Mouse (Mus musculus): Measurements from ENCODE around the gene Mknk2. TPM values are rescaled to one million over a fixed set of nuclear protein-coding genes. Genes with fewer than 3 reads are reported as not detected.

The Mknk2 gene
- polyA plus RNA-seq, 1 experiment from 2014 or later: 105 TPM

GRCm38 (mm10) chr10:80666837-80667412, 11.0 kb downstream of the Mknk2 start:
- H3K9me3 ChIP-seq (replicated peaks): no peaks in the 10 kb centered on the region
- peaks cover 76% of the 10 kb centered on the region for H3K4me1 ChIP-seq
- H3K4me2 ChIP-seq (replicated peaks): no peak overlapping the region
- no peak overlapping the region for H3K9ac ChIP-seq
- H3K36me3 ChIP-seq: peaks cover 60% of the 10 kb centered on the region
- ATAC-seq (ENCODE audit: insufficient number of reproducible peaks, low FRiP score, low TSS enrichment, low read depth): no peak
- H3K27ac ChIP-seq (replicated peaks): peak overlapping the region; percentile 9
- 75% methylated on average over 19 of the region's 19 CpGs for WGBS
- H3K27me3 ChIP-seq: no peaks in the 10 kb centered on the region
- H3K4me3 ChIP-seq (replicated peaks): no peak overlapping the region

- WGBS: 71% methylated on average over 10 of the region's 10 CpGs
- Histone ChIP-seq H3K27me3 (no peaks in the 10 kb centered on the region), H3K4me2 (replicated peaks) (no peak overlapping the region), H3K36me3 (peaks cover 52% of the 10 kb centered on the region), H3K4me1 (peaks cover 70% of the 10 kb centered on the region), H3K4me3 (replicated peaks) (no peak overlapping the region), H3K27ac (replicated peaks) (peak overlapping the region; percentile 88), H3K9me3 (replicated peaks) (no peaks in the 10 kb centered on the region), H3K9ac (no peak overlapping the region)
- ATAC-seq (ENCODE audit: insufficient number of reproducible peaks, low FRiP score, low TSS enrichment, low read depth): no peak
These were observed 11.8 kb downstream of the Mknk2 start for GRCm38 (mm10) chr10:80665981-80666733.

- peak overlapping the region; percentile 42; the same call in 1 of the 2 replicates for H3K4me2 ChIP-seq (replicated peaks)
- peak overlapping the region; percentile 88 for H3K27ac ChIP-seq (replicated peaks)
- peaks cover 65% of the 10 kb centered on the region for H3K4me1 ChIP-seq
- peaks cover 46% of the 10 kb centered on the region for H3K36me3 ChIP-seq
- no peak overlapping the region for H3K4me3 ChIP-seq (replicated peaks)
- no peaks in the 10 kb centered on the region for H3K9me3 ChIP-seq (replicated peaks)
- ATAC-seq (ENCODE audit: insufficient number of reproducible peaks, low FRiP score, low TSS enrichment, low read depth): no peak
- 49% methylated on average over 4 of the region's 4 CpGs for WGBS
- H3K27me3 ChIP-seq: no peaks in the 10 kb centered on the region
- no peak overlapping the region for H3K9ac ChIP-seq
These were observed 12.5 kb downstream of the Mknk2 start for GRCm38 (mm10) chr10:80665459-80665858.

GRCm38 (mm10) chr10:80665016-80665380, 12.9 kb downstream of the Mknk2 start:
- WGBS: 8% methylated on average over 10 of the region's 10 CpGs
- peak overlapping the region; percentile 21 for H3K4me3 ChIP-seq (replicated peaks)

GRCm38 (mm10) chr10:80664197-80665015, 13.5 kb downstream of the Mknk2 start:
- Histone ChIP-seq H3K27ac (replicated peaks) (peak overlapping the region; percentile 88), H3K4me1 (peaks cover 56% of the 10 kb centered on the region), H3K4me2 (replicated peaks) (peak overlapping the region; percentile 42), H3K36me3 (peaks cover 36% of the 10 kb centered on the region), H3K9me3 (replicated peaks) (no peaks in the 10 kb centered on the region), H3K27me3 (no peaks in the 10 kb centered on the region), H3K9ac (no peak overlapping the region), H3K4me3 (replicated peaks) (peak overlapping the region; percentile 21)
- ATAC-seq (ENCODE audit: insufficient number of reproducible peaks, low FRiP score, low TSS enrichment, low read depth): peak; percentile 75
- 14% methylated on average over 16 of the region's 16 CpGs for WGBS

More at GRCm38 (mm10) chr10:80665016-80665380, 12.9 kb downstream of the Mknk2 start:
- Histone ChIP-seq H3K9me3 (replicated peaks) (no peaks in the 10 kb centered on the region), H3K4me2 (replicated peaks) (peak overlapping the region; percentile 42), H3K36me3 (peaks cover 42% of the 10 kb centered on the region), H3K27ac (replicated peaks) (peak overlapping the region; percentile 88), H3K9ac (no peak overlapping the region), H3K4me1 (peaks cover 61% of the 10 kb centered on the region), H3K27me3 (no peaks in the 10 kb centered on the region)
- ATAC-seq (ENCODE audit: insufficient number of reproducible peaks, low FRiP score, low TSS enrichment, low read depth): peak; percentile 30

- Histone ChIP-seq H3K9me3 (replicated peaks) (no peaks in the 10 kb centered on the region), H3K9ac (no peak overlapping the region), H3K4me3 (replicated peaks) (no peak overlapping the region), H3K4me2 (replicated peaks) (no peak overlapping the region), H3K4me1 (peaks cover 56% of the 10 kb centered on the region), H3K27ac (replicated peaks) (peak overlapping the region; percentile 88), H3K27me3 (no peaks in the 10 kb centered on the region), H3K36me3 (peaks cover 28% of the 10 kb centered on the region)
- no peak for ATAC-seq (ENCODE audit: insufficient number of reproducible peaks, low FRiP score, low TSS enrichment, low read depth)
- WGBS: 40% methylated on average over 5 of the region's 5 CpGs
These were observed 14.3 kb downstream of the Mknk2 start for GRCm38 (mm10) chr10:80663485-80664196.

- peaks cover 50% of the 10 kb centered on the region for H3K4me1 ChIP-seq
- ATAC-seq (ENCODE audit: insufficient number of reproducible peaks, low FRiP score, low TSS enrichment, low read depth): no peak
- WGBS: 41% methylated on average over 5 of the region's 5 CpGs
These were observed 16.8 kb downstream of the Mknk2 start for GRCm38 (mm10) chr10:80661149-80661548.

GRCm38 (mm10) chr10:80659213-80659612, 18.7 kb downstream of the Mknk2 start:
- Histone ChIP-seq H3K27me3 (no peaks in the 10 kb centered on the region), H3K4me2 (replicated peaks) (no peak overlapping the region; the same call in 1 of the 2 replicates), H3K9me3 (replicated peaks) (no peaks in the 10 kb centered on the region), H3K36me3 (no peaks in the 10 kb centered on the region), H3K9ac (no peak overlapping the region), H3K27ac (replicated peaks) (peak overlapping the region; percentile 44; the same call in 1 of the 2 replicates), H3K4me1 (peaks cover 46% of the 10 kb centered on the region), H3K4me3 (replicated peaks) (peak overlapping the region; percentile 30)
- WGBS: 9% methylated on average over 10 of the region's 10 CpGs
- no peak for ATAC-seq (ENCODE audit: insufficient number of reproducible peaks, low FRiP score, low TSS enrichment, low read depth)

More at GRCm38 (mm10) chr10:80661149-80661548, 16.8 kb downstream of the Mknk2 start:
- Histone ChIP-seq H3K4me2 (replicated peaks) (no peak overlapping the region), H3K27ac (replicated peaks) (no peak overlapping the region), H3K9ac (no peak overlapping the region), H3K36me3 (peaks cover 3% of the 10 kb centered on the region; the same call in 1 of the 2 replicates), H3K9me3 (replicated peaks) (no peaks in the 10 kb centered on the region), H3K27me3 (no peaks in the 10 kb centered on the region), H3K4me3 (replicated peaks) (no peak overlapping the region)

GRCm38 (mm10) chr10:80658841-80659202, 19.1 kb downstream of the Mknk2 start:
- Histone ChIP-seq H3K4me3 (replicated peaks) (no peak overlapping the region), H3K4me1 (peaks cover 44% of the 10 kb centered on the region), H3K9ac (no peak overlapping the region), H3K27me3 (no peaks in the 10 kb centered on the region), H3K4me2 (replicated peaks) (no peak overlapping the region), H3K9me3 (replicated peaks) (no peaks in the 10 kb centered on the region), H3K27ac (replicated peaks) (no peak overlapping the region; the same call in 1 of the 2 replicates), H3K36me3 (no peaks in the 10 kb centered on the region)
- no peak for ATAC-seq (ENCODE audit: insufficient number of reproducible peaks, low FRiP score, low TSS enrichment, low read depth)
- 65% methylated on average over 4 of the region's 4 CpGs for WGBS

GRCm38 (mm10) chr10:80658194-80658840, 19.6 kb downstream of the Mknk2 start:
- Histone ChIP-seq H3K4me3 (replicated peaks) (no peak overlapping the region), H3K27me3 (no peaks in the 10 kb centered on the region), H3K9me3 (replicated peaks) (no peaks in the 10 kb centered on the region), H3K9ac (no peak overlapping the region), H3K36me3 (no peaks in the 10 kb centered on the region), H3K27ac (replicated peaks) (peak overlapping the region; percentile 19; the same call in 1 of the 2 replicates), H3K4me2 (replicated peaks) (no peak overlapping the region), H3K4me1 (peaks cover 43% of the 10 kb centered on the region)
- ATAC-seq (ENCODE audit: insufficient number of reproducible peaks, low FRiP score, low TSS enrichment, low read depth): no peak
- 81% methylated on average over 14 of the region's 14 CpGs for WGBS
